Mouse (Mus musculus) left cerebral cortex, adult 8-10 months (tissue): Measurements from ENCODE around the gene Kcnn4. TPM values are rescaled to one million over a fixed set of nuclear protein-coding genes. Genes with fewer than 3 reads are reported as not detected.

ENCODE experiments used
- DNase-seq, 2 experiments: peaks; one replicate each; pipeline ENCODE4 v3.0.0; 2022; ENCODE audit warnings: low spot score in 2 of 2
- microRNA-seq, 2 experiments: library from miRNA; unstranded; fragments of <30 nt; microRNA quantifications; one replicate each; pipeline ENCODE4 v1.2.0; 2022
- total RNA-seq, 4 experiments: library from RNA; stranded (reverse); gene quantifications; 2 replicates each; pipeline ENCODE4 v1.2.4; 2022

Gene Kcnn4
- total RNA-seq, 4 experiments from 2014 or later: 0.50 to 1.0 (median 0.53) TPM

DNA sequence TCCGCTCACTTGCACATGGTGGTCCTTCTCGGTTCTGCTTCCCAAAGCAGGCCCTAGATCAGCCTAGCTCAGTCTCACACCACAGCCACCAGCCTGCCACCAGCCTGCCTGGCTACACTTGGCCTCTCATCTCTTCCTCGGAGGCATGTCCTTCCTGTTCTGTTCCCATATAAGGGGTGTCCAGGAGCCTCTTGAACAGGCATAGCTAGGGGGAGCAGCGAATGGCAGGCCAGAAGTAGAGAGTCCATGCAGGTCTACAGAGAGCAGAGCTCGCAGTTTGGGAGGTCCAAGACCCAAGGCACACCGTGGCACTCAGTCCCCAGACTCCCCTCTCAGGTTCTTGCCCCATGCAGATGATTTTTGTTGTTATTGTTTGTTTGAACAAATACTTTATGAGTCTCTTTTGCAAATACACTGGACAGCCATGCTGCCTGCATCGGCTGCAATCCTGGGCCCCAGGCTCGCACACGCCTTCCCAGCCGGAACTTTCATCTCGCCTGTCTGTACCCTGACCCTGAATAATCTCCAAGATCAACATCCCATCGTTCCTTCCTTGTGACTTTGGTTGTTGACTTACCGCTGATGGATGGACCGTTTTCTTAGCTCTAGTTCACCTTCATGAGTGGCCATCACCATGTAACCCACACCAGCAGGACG is 53.2 kb downstream of the Kcnn4 start:
- no peak for DNase-seq

DNA sequence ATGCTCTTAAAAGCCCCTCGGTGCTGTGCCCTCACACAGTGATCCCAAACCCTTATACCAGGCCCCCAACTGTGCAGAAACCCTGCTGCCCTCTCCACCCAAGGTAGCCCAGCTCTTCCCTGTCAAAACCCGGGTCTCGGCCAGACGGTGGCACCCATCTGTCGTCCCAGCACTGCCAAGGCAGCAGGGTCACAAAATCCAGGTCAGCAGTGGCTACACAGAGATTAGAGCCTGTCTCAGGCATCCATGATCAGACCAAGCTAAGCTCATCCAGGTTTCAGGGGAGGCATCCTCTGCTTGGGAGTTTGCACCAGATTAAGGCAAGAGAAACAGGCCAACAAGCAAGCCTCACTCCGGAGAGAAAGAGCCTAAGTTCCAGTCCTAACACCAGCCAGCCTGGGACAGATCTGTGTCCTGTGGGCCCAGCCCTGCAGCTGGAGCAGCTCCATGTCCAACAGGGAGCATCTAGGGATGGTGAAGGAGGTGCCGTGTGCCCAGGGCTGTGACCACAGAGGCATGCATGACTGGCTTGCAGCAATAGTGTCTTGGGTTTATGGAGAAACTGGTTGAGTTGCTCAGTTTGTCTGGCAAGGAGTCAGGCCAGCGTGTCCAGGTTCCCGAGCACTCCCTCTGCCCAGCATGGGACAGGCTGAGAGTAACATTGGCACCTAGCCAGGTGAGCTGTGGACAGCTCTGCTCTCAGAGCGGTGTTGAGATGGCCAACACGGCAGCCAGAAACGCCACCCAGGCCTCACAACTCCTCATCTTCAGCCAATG is 54.1 kb downstream of the Kcnn4 start:
- no peak for DNase-seq

DNA sequence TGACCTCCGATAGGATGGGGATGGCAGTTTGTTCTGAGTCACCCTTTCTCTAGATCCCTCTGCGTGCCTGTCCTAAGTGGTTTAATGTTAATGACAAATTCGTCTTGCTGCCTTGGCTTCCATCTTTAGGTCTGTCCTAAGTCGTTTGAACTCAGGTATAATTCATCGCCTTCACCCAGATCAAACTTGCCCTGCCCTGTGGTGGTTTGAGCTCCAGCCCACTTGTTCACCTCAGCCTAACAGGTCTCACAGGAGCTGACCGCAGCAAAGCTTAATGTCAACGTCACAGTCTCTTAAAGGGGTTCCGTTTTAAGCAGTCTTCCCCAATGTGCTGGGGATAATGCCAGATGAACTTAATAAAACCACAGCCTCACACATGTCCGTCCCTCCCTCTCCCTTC is 55.9 kb downstream of the Kcnn4 start:
- DNase-seq: no peak

DNA sequence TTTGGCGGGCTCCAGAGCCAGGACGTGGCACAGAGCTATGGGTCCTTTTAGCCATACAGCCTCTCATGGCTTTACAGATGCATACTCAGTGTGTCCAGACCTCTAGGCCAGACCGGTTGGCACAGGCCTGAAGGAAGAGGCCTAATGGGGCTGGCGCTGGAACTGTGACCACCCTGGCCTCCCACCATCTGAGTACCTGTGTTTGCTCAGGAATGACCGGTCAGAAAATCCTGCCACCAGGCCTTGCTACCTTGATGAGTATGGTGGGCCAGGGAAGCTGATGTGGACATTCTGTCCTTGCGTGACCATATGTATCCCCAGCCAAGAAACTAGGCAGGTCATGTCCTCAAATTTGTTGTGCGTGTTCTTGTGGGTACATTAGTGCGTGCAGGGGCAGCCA is 57.1 kb downstream of the Kcnn4 start:
- DNase-seq: no peak

DNA sequence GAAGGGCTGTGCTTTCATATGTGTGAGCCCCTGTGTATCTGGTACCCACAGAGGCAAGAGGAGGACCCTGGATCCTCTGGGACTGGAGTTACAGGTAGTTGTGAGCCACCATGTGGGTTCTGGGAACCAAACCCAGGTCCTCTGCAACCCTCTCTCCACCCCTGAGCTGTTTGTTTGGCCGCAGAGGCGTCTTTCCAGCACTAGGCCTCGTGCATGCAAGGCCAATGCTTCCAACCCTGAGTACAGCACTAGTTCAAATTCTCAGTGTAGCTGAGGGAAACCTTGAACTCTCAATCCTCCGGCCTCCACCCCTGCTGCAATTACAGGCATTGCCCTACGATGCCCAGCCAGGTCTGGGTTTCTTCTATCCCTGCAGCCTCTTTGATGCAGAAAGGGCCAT is 58.7 kb downstream of the Kcnn4 start:
- DNase-seq: no peak

DNA sequence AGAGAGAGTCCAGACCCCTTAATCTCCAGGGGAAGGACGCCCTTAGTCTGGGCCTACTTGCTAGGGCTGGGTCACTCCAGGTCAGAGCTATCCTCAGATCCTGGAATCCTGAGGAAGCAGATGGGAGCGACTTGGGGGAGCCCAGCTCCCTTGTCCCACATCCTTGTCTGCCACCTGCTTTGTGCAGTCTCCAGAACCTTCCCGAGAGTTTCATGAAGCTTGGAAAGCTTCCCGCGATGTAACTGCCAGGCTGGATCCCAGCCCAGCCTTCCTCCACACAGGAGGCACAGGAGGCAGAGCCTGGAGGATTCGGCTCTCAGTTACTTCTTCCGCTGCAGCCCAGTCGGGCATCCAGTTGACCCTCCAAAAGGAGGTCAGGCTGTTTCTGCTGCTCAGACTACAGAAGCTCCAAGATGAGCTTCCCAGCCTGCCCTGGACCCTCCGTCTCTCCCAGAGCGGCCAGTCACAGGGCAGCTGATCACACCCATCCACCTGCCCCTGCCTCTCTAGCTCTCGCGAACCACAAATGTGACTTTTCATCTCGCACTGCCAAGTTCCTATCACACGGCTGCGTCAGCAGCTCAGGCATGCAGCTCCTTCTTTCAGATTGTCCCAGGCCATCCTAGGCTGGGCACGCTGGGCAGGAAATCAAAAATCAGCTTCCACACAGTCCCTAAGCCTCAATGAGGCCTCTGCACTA is 59.5 kb downstream of the Kcnn4 start:
- DNase-seq: peak; percentile 59 to 89

DNA sequence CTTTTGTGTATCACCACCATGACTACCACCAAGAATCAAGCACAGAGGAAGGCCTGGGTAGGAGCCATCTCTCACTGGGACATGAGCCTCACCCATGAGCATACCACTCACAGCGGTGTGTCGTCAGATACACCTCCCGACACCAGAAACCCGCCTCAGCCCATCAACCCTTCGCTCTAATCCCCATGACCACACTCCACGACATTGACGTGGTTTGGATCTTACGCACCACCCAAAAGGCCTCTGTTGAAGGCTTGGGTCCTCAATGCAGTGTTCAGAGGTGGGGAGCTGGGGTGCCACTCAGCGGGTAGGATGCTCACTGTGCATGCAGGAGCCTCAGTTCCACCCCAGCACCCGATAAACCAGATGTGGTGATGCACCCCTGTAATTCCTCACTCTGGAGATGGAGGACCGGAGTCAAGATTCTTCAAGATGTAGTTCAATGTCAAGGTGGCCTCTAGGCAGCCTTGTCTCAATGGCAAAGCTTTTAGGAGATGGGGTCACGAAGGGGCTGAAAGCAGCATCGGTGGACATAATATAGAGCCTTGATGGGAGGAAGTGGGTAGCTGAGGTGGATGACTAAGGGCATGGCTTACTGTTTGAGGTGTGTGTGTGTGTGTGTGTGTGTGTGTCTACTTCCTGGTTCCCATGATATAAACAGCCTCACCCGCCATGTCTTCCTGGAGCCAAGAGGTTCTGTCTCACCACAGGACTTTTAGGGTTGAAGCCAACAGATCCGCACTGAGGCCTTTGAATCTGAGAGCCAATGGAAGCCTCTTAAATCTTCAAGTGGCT is 60.7 kb downstream of the Kcnn4 start:
- no peak for DNase-seq

DNA sequence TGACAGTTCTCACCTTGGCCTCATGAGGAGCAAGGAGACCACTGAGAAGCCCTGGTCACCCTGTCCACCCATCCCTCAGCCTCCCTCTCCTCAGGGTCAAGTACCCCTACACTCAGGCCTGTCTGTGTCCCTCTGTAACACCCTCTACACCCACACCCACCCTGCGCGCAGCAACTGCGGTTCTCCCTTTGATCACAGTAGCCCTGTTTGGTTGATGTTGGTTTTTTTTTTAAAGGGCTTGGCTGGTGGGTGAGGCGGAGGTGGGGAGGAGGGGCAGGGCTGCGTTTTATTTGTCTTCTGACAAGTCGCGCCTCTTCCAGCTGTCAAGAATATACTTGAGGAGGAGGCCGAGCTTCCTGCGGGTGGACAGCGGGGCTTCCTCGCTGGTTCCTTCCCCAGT is 61.6 kb downstream of the Kcnn4 start:
- no peak for DNase-seq

DNA sequence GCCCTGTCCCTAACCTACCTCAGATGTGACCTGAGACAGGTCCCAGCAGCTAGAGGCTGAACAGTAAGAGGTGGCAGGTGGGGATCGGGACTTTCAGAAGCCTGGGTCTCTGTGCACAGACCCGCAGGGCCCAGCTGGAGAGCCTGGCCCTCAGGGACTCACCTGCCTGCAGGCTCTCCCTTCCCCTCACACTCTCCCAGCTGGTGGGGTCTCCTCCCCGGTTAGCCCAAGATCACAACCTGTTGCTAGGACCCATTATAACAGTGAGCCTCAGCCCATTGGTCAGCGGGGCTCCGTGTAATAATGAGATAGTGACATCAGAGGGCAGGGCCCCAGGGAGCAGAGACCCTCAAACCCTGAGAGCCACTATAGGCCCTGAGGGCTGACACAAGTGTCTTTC is 65.2 kb downstream of the Kcnn4 start:
- no peak for DNase-seq

Small RNA genes lying within 50 kb of the gene (microRNA-seq; reads per million reads assigned to microRNA genes)
- 0 reads per million in 2 experiments for gene Gm27592

Other genes starting within 250 kb of the Kcnn4 start
- gene Zfp235, start 236.1 kb upstream of the Kcnn4 start, total RNA-seq: 10 to 100 TPM; 19.7 to 23.1 (median 21.6) TPM
- gene Zfp114, start 195.2 kb upstream of the Kcnn4 start, total RNA-seq: 1 to 10 TPM; 2.7 to 4.8 (median 3.1) TPM
- gene Zfp111, start 158.8 kb upstream of the Kcnn4 start, total RNA-seq: 10 to 100 TPM; 11.5 to 15.4 (median 12.1) TPM
- 10 to 100 TPM in 3 of 4 experiments, 1 to 10 TPM in 1; 9.5 to 11.8 (median 10.5) TPM for gene Zfp109, start 132.7 kb upstream of the Kcnn4 start, total RNA-seq
- 1 to 10 TPM; 7.7 to 9.9 (median 9.0) TPM for gene Zfp108, start 115.5 kb upstream of the Kcnn4 start, total RNA-seq
- 10 to 100 TPM; 12.3 to 15.8 (median 13.6) TPM for gene Zfp93, start 99.8 kb upstream of the Kcnn4 start, total RNA-seq
- 10 to 100 TPM; 19.0 to 24.4 (median 21.5) TPM for gene Zfp61, start 69.0 kb upstream of the Kcnn4 start, total RNA-seq
- gene Zfp94, start 53.6 kb upstream of the Kcnn4 start, total RNA-seq: 10 to 100 TPM; 14.2 to 16.4 (median 15.7) TPM
- not detected for gene Tescl, start 36.3 kb upstream of the Kcnn4 start, total RNA-seq
- not detected for gene Lypd5, start 21.1 kb upstream of the Kcnn4 start, total RNA-seq
- 10 to 100 TPM; 40.2 to 47.7 (median 43.4) TPM for gene Smg9, start 29.4 kb downstream of the Kcnn4 start, total RNA-seq
- under 1 TPM in 1 of 4 experiments, not detected in 3; 0.21 TPM for gene Irgc1, start 82.0 kb downstream of the Kcnn4 start, total RNA-seq
- gene Plaur, start 92.2 kb downstream of the Kcnn4 start, total RNA-seq: 1 to 10 TPM in 2 of 4 experiments, under 1 TPM in 2; 0.72 to 4.6 (median 2.1) TPM
- 100 to 1,000 TPM; 215 to 253 (median 239) TPM for gene Cadm4, start 111.8 kb downstream of the Kcnn4 start, total RNA-seq
- 10 to 100 TPM; 42.8 to 45.4 (median 44.1) TPM for gene Zfp428, start 136.7 kb downstream of the Kcnn4 start, total RNA-seq
- not detected for gene AC161166.1, start 142.2 kb downstream of the Kcnn4 start, total RNA-seq
- gene Irgq, start 160.4 kb downstream of the Kcnn4 start, total RNA-seq: 10 to 100 TPM; 62.6 to 68.9 (median 66.6) TPM
- not detected for gene Pinlyp, start 175.9 kb downstream of the Kcnn4 start, total RNA-seq
- 10 to 100 TPM; 37.2 to 39.8 (median 38.5) TPM for gene Xrcc1, start 176.0 kb downstream of the Kcnn4 start, total RNA-seq
- 10 to 100 TPM; 13.3 to 16.0 (median 15.1) TPM for gene Ethe1, start 217.3 kb downstream of the Kcnn4 start, total RNA-seq
- gene Zfp575, start 217.4 kb downstream of the Kcnn4 start, total RNA-seq: 1 to 10 TPM; 5.3 to 6.9 (median 5.7) TPM
- under 1 TPM in 3 of 4 experiments, not detected in 1; 0.13 to 0.39 (median 0.27) TPM for gene Phldb3, start 240.5 kb downstream of the Kcnn4 start, total RNA-seq